Mouse (Mus musculus) mouse embryonic stem cell (cell line): ENCODE measurements around the gene Irf5.
"Not testable (repeated sequence)": the region's sequence is repeated elsewhere in the genome, so short reads cannot be mapped to it uniquely, and the experiment has no call there.

ENCODE experiments used
- in situ Hi-C, 2 experiments: fragments of 300-500 bp; cut with MboI; formaldehyde crosslinking; loops; 1 replicate in 1 of 2; 3 replicates in 1 of 2; pipeline ENCODE4 v1.14.3; 2019 to 2020; ENCODE audit warnings: low sequenced_read_pairs in 2 of 2, low pct_unique_long_range_greater_than_20kb in 1 of 2, mixed read lengths in 1 of 2; ENCODE audit not compliant: unreplicated experiment in 1 of 2

Irf5 gene

GRCm38 (mm10) chr6:29576388-29576787 lies 50.0 kb downstream of the Irf5 start:
- in situ Hi-C loops = not testable (repeated sequence)

DNA sequence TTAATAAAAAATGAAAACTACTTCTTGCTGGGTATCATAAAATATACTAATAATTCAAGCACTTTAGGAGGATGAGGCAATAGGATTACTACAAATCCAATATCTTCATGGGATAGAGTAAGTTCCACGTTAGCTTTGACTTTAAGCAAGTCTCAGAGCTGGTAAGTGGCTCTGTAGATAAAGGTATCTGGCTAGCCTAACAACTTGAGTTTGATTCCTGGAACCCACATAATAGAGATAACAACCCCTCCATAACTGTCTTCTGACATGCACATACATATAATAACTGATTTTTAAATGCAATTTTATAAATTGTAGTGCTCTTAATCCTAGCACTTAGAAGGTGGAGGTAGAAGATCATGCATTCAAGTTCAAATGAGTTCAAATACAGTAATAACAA lies 54.3 kb downstream of the Irf5 start:
- in situ Hi-C loops = no loop called here

DNA sequence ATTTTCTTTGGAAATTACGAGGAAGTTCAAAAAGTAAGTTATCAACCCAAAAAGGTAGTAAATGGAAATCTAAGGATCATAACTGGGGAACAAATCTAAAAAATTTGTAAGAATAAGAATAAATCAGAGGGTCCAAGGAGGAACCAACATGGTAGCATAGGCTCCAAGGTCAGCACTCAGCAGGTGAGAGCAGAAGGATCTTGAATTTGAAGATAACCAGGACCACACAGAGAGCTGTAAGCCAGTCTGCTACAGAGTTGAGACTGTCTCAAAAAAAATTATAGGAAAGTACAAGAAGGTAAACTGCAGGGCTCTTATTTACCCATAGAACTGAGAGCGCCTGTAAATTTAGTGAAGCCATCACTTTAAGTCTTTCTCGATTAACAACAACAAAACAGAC lies 54.8 kb downstream of the Irf5 start:
- in situ Hi-C loops = no loop called here
